Mouse (Mus musculus): ENCODE measurements at regions not wholly inside any gene's neighbourhood (a gene's known extent, or its start where the extent isn't known, plus 50 kb on each side); places are given as distances from the start of the nearest gene placed in this dataset.

GRCm38 (mm10) chr6:8831204-8831603 lies 52.9 kb upstream of the Ica1 start:
- no peak for DNase-seq
- intact Hi-C loops (cut with DNase I) = no loop called here

GRCm38 (mm10) chr6:8832924-8833323 lies 54.6 kb upstream of the Ica1 start:
- intact Hi-C loops (cut with DNase I) = no loop called here
- DNase-seq = no peak

- intact Hi-C loops (cut with DNase I) = no loop called here
- no peak for DNase-seq
These were observed 75.4 kb upstream of the Ica1 start for GRCm38 (mm10) chr6:8853657-8854056.

- no peak for DNase-seq
- intact Hi-C loops (cut with DNase I) = no loop called here
These were observed 82.3 kb upstream of the Ica1 start for GRCm38 (mm10) chr6:8860581-8860980.

- DNase-seq = no peak
- intact Hi-C loops (cut with DNase I) = no loop called here
These were observed 84.2 kb upstream of the Nxph1 start for GRCm38 (mm10) chr6:8863843-8864620.

- intact Hi-C loops (cut with DNase I) = no loop called here
- DNase-seq = no peak
These were observed 70.7 kb upstream of the Nxph1 start for GRCm38 (mm10) chr6:8877373-8878070.

GRCm38 (mm10) chr6:8893665-8894064 lies 54.6 kb upstream of the Nxph1 start:
- intact Hi-C loops (cut with DNase I) = no loop called here
- DNase-seq = no peak

GRCm38 (mm10) chr6:8896097-8896496 lies 52.1 kb upstream of the Nxph1 start:
- intact Hi-C loops (cut with DNase I) = no loop called here
- DNase-seq = no peak

- no peak for DNase-seq
- intact Hi-C loops (cut with DNase I) = no loop called here
These were observed 51.4 kb upstream of the Nxph1 start for GRCm38 (mm10) chr6:8896822-8897221.

- intact Hi-C loops (cut with DNase I) = no loop called here
- DNase-seq = peak; percentile 39
These were observed 50.9 kb upstream of the Nxph1 start for GRCm38 (mm10) chr6:8897334-8897733.

GRCm38 (mm10) chr6:8898268-8898667 lies 50.0 kb upstream of the Nxph1 start:
- intact Hi-C loops (cut with DNase I) = no loop called here
- no peak for DNase-seq
